Mouse (Mus musculus) C2C12 (cell line): ENCODE results near the gene Rgs19. TPM values are rescaled to one million over a fixed set of nuclear protein-coding genes. Genes with fewer than 3 reads are reported as not detected.

Experiments
- H3K27me3 ChIP-seq: one replicate; pipeline ENCODE4 v1.6.1; 2011; ENCODE audit not compliant: control insufficient read depth, insufficient read depth, insufficient read length
- H3K36me3 ChIP-seq: one replicate; pipeline ENCODE4 v1.6.1; 2011; ENCODE audit not compliant: control insufficient read depth, insufficient read depth
- H3K4me3 ChIP-seq: one replicate; pipeline ENCODE4 v1.5.1; 2011; ENCODE audit warnings: mild to moderate bottlenecking, control low read depth; ENCODE audit not compliant: poor library complexity, insufficient read depth, severe bottlenecking
- H3K79me2 ChIP-seq: one replicate; pipeline ENCODE4 v1.6.1; 2011; ENCODE audit not compliant: control insufficient read depth, insufficient read depth
- H3K79me3 ChIP-seq: one replicate; pipeline ENCODE4 v1.6.1; 2011; ENCODE audit warnings: low read depth, control low read depth
- H3ac ChIP-seq: one replicate; pipeline ENCODE3; 2011; ENCODE audit warnings: low read depth; ENCODE audit not compliant: control insufficient read depth, insufficient read length
- CEBPB ChIP-seq: IDR thresholded peaks from one replicate; pipeline ENCODE4 v1.6.1; 2011; ENCODE audit warnings: low read depth, mild to moderate bottlenecking, control low read depth, moderate library complexity
- CTCF ChIP-seq: IDR thresholded peaks from one replicate; pipeline ENCODE4 v1.5.1; 2011; ENCODE audit not compliant: control insufficient read depth, insufficient read depth, insufficient read length
- FOSL1 ChIP-seq: IDR thresholded peaks from one replicate; pipeline ENCODE4 v1.8.0; 2011; ENCODE audit warnings: mild to moderate bottlenecking, low read length; ENCODE audit not compliant: poor library complexity, insufficient read depth, severe bottlenecking
- MAX ChIP-seq: IDR thresholded peaks from one replicate; pipeline ENCODE4 v1.6.1; 2011; ENCODE audit warnings: mild to moderate bottlenecking, control low read depth
- MYOD1 ChIP-seq: IDR thresholded peaks from one replicate; pipeline ENCODE4 v1.6.1; 2011; ENCODE audit warnings: low read depth; ENCODE audit not compliant: control insufficient read depth, insufficient read length
- MYOG ChIP-seq: IDR thresholded peaks from one replicate; pipeline ENCODE4 v1.6.1; 2011; ENCODE audit not compliant: control insufficient read depth, insufficient read length; ENCODE audit errors: extremely low read depth
- USF1 ChIP-seq: IDR thresholded peaks from one replicate; pipeline ENCODE4 v1.6.1; 2011; ENCODE audit warnings: low read depth, mild to moderate bottlenecking, control low read depth, moderate library complexity
- polyA plus RNA-seq: library from polyadenylated mRNA; unstranded; fragments of >200 nt; fragmentation: generic; extraction: Trizol; gene quantifications from one replicate; pipeline ENCODE4 v1.2.1, GENCODE M21; 2012; ENCODE audit warnings: missing spikeins

The Rgs19 gene
- polyA plus RNA-seq, 1 experiment = 66.4 TPM

DNA sequence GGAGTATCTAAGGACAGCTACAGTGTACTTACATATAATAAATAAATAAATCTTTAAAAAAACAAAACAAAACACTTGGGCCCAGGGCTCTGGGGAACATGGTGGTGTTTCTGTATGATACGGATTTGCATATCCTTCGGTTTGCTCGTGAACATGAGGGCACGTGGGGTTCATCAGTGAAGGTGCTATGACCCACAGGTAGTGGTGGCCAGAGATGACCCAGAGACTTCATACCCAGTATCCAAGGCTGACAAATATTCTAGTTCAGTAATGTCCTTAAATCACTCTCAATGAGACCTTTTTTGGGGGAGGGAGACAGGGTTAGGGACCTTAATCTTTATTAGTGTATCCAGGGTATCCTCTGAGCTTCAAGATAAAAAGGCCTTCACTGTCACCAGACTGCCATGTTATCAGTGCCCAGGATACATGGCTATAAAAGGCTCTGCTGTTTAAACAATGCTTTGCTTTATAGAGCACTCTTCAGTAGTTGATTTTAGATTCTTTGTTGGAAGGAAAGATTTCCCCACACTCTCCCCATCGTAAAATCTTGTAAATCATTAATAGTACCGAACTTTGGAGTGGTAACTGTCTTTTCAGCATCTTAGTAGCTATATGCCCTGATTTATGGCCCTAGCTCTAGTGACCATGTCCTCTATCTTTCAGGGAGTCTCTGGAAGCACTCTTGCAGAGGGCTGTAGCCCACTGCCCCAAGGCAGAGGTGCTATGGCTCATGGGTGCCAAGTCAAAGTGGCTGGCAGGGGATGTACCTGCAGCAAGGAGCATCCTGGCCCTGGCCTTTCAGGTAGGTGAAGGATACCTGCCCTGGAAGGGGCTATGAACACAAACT is 46.9 kb downstream of the Rgs19 start:
- Histone ChIP-seq H3K27me3 (no peaks in the 10 kb centered on the region), H3ac (no peak overlapping the region), H3K36me3 (peaks cover 73% of the 10 kb centered on the region), H3K79me3 (no peaks in the 10 kb centered on the region), H3K79me2 (no peaks in the 10 kb centered on the region), H3K4me3 (no peak overlapping the region)
- TF ChIP-seq MAX = no peak
- TF ChIP-seq CTCF = no peak
- TF ChIP-seq MYOG = no peak
- no peak for TF ChIP-seq USF1
- no peak for TF ChIP-seq CEBPB
- no peak for TF ChIP-seq MYOD1
- no peak for TF ChIP-seq FOSL1

DNA sequence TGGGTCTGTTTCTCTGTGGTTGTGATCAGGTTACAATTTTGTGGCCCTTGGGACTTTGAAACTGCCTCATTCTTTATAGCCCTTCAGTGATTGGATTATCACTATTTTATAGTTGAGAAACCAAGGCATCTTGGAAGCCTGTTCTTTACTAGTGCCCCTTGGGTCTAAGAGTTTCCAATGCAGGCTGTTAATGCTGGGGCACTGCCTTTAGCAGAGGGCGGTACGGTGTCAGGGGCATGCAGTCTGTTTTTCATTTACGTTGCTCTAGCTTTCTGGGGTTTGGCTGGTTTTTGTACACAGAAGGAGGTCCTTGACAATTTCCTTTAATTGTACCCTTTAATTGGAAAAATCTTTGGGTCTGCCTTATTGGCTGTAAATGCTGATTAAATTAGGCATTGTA is 48.1 kb downstream of the Rgs19 start:
- Histone ChIP-seq H3ac (no peak overlapping the region), H3K79me2 (no peaks in the 10 kb centered on the region), H3K79me3 (no peaks in the 10 kb centered on the region), H3K4me3 (no peak overlapping the region), H3K36me3 (peaks cover 73% of the 10 kb centered on the region), H3K27me3 (no peaks in the 10 kb centered on the region)
- no peak for TF ChIP-seq MAX
- TF ChIP-seq FOSL1 = no peak
- TF ChIP-seq CEBPB = no peak
- TF ChIP-seq MYOD1 = no peak
- TF ChIP-seq CTCF = no peak
- no peak for TF ChIP-seq USF1
- TF ChIP-seq MYOG = no peak

DNA sequence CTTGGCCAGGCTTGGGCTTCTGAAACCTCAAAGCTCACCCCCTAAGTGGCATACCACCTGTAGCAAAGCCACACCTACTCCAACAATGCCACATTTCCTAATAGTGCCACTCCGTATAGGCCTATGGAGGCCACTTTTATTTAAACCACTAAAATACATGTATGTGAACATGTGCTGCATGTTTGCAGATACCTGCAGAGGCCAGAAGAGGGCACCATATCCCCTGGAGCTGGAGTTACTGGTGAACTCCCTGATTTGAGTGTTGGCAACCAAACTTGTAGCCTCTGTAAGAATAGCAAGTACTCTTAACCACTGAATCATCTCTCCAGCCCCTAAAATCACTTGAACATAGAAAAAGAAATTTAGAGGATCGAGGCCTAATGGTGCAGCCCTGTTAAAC is 49.4 kb downstream of the Rgs19 start:
- H3K27me3 ChIP-seq = no peaks in the 10 kb centered on the region
- no peaks in the 10 kb centered on the region for H3K79me3 ChIP-seq
- H3ac ChIP-seq = no peak overlapping the region
- TF ChIP-seq MAX (peak; percentile 56), FOSL1 (no peak), MYOG (no peak), MYOD1 (no peak), CEBPB (no peak), CTCF (peak; percentile 45), USF1 (no peak)
- H3K4me3 ChIP-seq = no peak overlapping the region
- peaks cover 70% of the 10 kb centered on the region for H3K36me3 ChIP-seq
- H3K79me2 ChIP-seq = no peaks in the 10 kb centered on the region

Other genes with a start within 250 kb of the Rgs19 start
- gene Zbtb46, start 234.6 kb downstream of the Rgs19 start, polyA plus RNA-seq = 0.68 TPM
- gene Abhd16b, start 200.8 kb downstream of the Rgs19 start, polyA plus RNA-seq = not detected
- gene Tpd52l2, start 196.8 kb downstream of the Rgs19 start, polyA plus RNA-seq = 79.2 TPM
- gene Dnajc5, start 173.5 kb downstream of the Rgs19 start, polyA plus RNA-seq = 34.3 TPM
- 20.6 TPM for gene Uckl1, start 109.1 kb downstream of the Rgs19 start, polyA plus RNA-seq
- 41.4 TPM for gene Prpf6, start 102.1 kb downstream of the Rgs19 start, polyA plus RNA-seq
- 9.8 TPM for gene Zfp512b, start 101.2 kb downstream of the Rgs19 start, polyA plus RNA-seq
- 1.1 TPM for gene Samd10, start 94.8 kb downstream of the Rgs19 start, polyA plus RNA-seq
- gene Gm29797, start 36.9 kb downstream of the Rgs19 start, polyA plus RNA-seq = 0.05 TPM
- 0.06 TPM for gene Sox18, start 22.3 kb downstream of the Rgs19 start, polyA plus RNA-seq
- gene Tcea2, start 13.7 kb downstream of the Rgs19 start, polyA plus RNA-seq = 1.6 TPM
- gene Lkaaear1, start 4.5 kb upstream of the Rgs19 start, polyA plus RNA-seq = not detected
- not detected for gene Oprl1, start 21.0 kb upstream of the Rgs19 start, polyA plus RNA-seq
- not detected for gene Myt1, start 69.4 kb upstream of the Rgs19 start, polyA plus RNA-seq
- 4.4 TPM for gene Pcmtd2, start 143.9 kb upstream of the Rgs19 start, polyA plus RNA-seq
- gene Polr3k, start 170.4 kb upstream of the Rgs19 start, polyA plus RNA-seq = 21.0 TPM